In genomic region chr13:23792520-23792919, GRCm38 (mm10) we compare ENCODE assay signal across 9 mouse cellular contexts. TPM values are rescaled to one million over a fixed set of nuclear protein-coding genes. Genes with fewer than 3 reads are reported as not detected.
DNase-seq lines count a peak whose midpoint lies in the region; ATAC-seq lines count a peak whose summit lies in the region.
"Had no signal": no experiment of that assay in that cellular context is flagged by ENCODE, and none has a peak within 500 bp of the region (broad histone marks: within the 10 kb centered on the region; RNA-seq: fewer than 3 reads in every experiment).

No protein-coding gene starts in this region.

- intact Hi-C loops in heart, postnatal 14 days (cut with DNase I): loop anchor here (5.0 kb wide), 2 partner anchors 95 to 505 kb away; no protein-coding TSS in a partner anchor
- intact Hi-C loops in left cerebral cortex, postnatal 10 days (cut with DNase I): no loop called here

- no peak overlapping the region for H3K27ac ChIP-seq in midbrain, embryonic 14.5 days (replicated peaks; ENCODE audit: low read depth, low read length)
- H3K27ac ChIP-seq in midbrain, embryonic 13.5 days: no peak overlapping the region
- no peak overlapping the region for H3K27ac ChIP-seq in neural tube, embryonic 12.5 days
- H3K27ac ChIP-seq: heart, embryonic 13.5 days had no signal

- no peak overlapping the region for H3K4me2 ChIP-seq in midbrain, embryonic 14.5 days (ENCODE audit: low read length)
- no peak overlapping the region for H3K4me2 ChIP-seq in midbrain, embryonic 13.5 days (replicated peaks)
- no peak overlapping the region for H3K4me2 ChIP-seq in neural tube, embryonic 12.5 days (replicated peaks)
- H3K4me2 ChIP-seq: heart, embryonic 13.5 days had no signal

- no peak; the same call in 1 of the 2 replicates for ATAC-seq in midbrain, embryonic 14.5 days (ENCODE audit: low FRiP score, low TSS enrichment)
- no peak for ATAC-seq in midbrain, embryonic 13.5 days
- peak; percentile 58; the same call in 1 of the 2 replicates for ATAC-seq in neural tube, embryonic 12.5 days (ENCODE audit: low FRiP score, low read depth)
- ATAC-seq in inflammation-experienced regulatory T-cells, adult 6 months: no peak

- peak; percentile 91 for DNase-seq in midbrain, embryonic 14.5 days
- peak; percentile 80 for DNase-seq in NIH3T3 (ENCODE audit: low read depth)
- peak; percentile 38 for DNase-seq in cerebellum, adult 9-10 months
- DNase-seq in heart, postnatal 14 days: peak; percentile 29 to 64
- DNase-seq in left cerebral cortex, postnatal 10 days (ENCODE audit: extremely low spot score in 1 of 2, low spot score in 2 of 2): peak; percentile 57 to 58

- no peaks in the 10 kb centered on the region for H3K36me3 ChIP-seq in midbrain, embryonic 14.5 days (ENCODE audit: control insufficient read depth, insufficient read depth, low read length)
- no peaks in the 10 kb centered on the region for H3K36me3 ChIP-seq in midbrain, embryonic 13.5 days
- H3K36me3 ChIP-seq in neural tube, embryonic 12.5 days: no peaks in the 10 kb centered on the region
- H3K36me3 ChIP-seq: heart, embryonic 13.5 days had no signal

- WGBS in midbrain, embryonic 14.5 days: 44% methylated on average over 2 of the region's 2 CpGs
- 46% methylated on average over 2 of the region's 2 CpGs for WGBS in midbrain, embryonic 13.5 days
- WGBS in neural tube, embryonic 12.5 days: 48% methylated on average over 2 of the region's 2 CpGs

- H3K9ac ChIP-seq in midbrain, embryonic 14.5 days (replicated peaks; ENCODE audit: low read length): no peak overlapping the region
- H3K9ac ChIP-seq in midbrain, embryonic 13.5 days (replicated peaks): no peak overlapping the region
- no peak overlapping the region for H3K9ac ChIP-seq in neural tube, embryonic 12.5 days
- H3K9ac ChIP-seq: heart, embryonic 13.5 days had no signal

- H3K4me1 ChIP-seq in midbrain, embryonic 14.5 days (ENCODE audit: control insufficient read depth, insufficient read depth, low read length): no peaks in the 10 kb centered on the region
- no peaks in the 10 kb centered on the region for H3K4me1 ChIP-seq in midbrain, embryonic 13.5 days (replicated peaks)
- H3K4me1 ChIP-seq in neural tube, embryonic 12.5 days: no peaks in the 10 kb centered on the region
- H3K4me1 ChIP-seq: heart, embryonic 13.5 days had no signal

- H3K4me3 ChIP-seq in midbrain, embryonic 14.5 days (replicated peaks; ENCODE audit: low read depth, low read length): no peak overlapping the region
- no peak overlapping the region for H3K4me3 ChIP-seq in midbrain, embryonic 13.5 days (replicated peaks)
- H3K4me3 ChIP-seq in neural tube, embryonic 12.5 days: no peak overlapping the region
- H3K4me3 ChIP-seq: heart, embryonic 13.5 days had no signal

- no peaks in the 10 kb centered on the region for H3K27me3 ChIP-seq in midbrain, embryonic 14.5 days (ENCODE audit: control insufficient read depth, insufficient read depth, low read length)
- no peaks in the 10 kb centered on the region for H3K27me3 ChIP-seq in midbrain, embryonic 13.5 days
- no peaks in the 10 kb centered on the region for H3K27me3 ChIP-seq in neural tube, embryonic 12.5 days (replicated peaks)

- no peaks in the 10 kb centered on the region for H3K9me3 ChIP-seq in midbrain, embryonic 14.5 days (ENCODE audit: control insufficient read depth, low read length)
- no peaks in the 10 kb centered on the region for H3K9me3 ChIP-seq in midbrain, embryonic 13.5 days
- no peaks in the 10 kb centered on the region for H3K9me3 ChIP-seq in neural tube, embryonic 12.5 days
- H3K9me3 ChIP-seq: heart, embryonic 13.5 days had no signal

RNA-seq across cellular contexts. Expression of gene Slc17a2, which starts 14.3 kb away (rescaled TPM):
- not detected in 2 replicates for polyA plus RNA-seq in midbrain, embryonic 14.5 days (2014; fragmentation: Nextera tagmentation; extraction: Ambion mirVana)
- polyA plus RNA-seq in midbrain, embryonic 13.5 days (2015; fragmentation: Nextera tagmentation; extraction: Ambion mirVana): not detected in 2 replicates
- total RNA-seq in heart, postnatal 14 days (2021): not detected
- total RNA-seq in left cerebral cortex, postnatal 10 days (2021): not detected
- not detected in 2 replicates for polyA plus RNA-seq in neural tube, embryonic 12.5 days (2016; fragmentation: Nextera tagmentation; extraction: Ambion mirVana)
- not detected for polyA plus RNA-seq in inflammation-experienced regulatory T-cells, adult 6 months (2017; shearing (Covaris generic))
- polyA plus RNA-seq: heart, embryonic 13.5 days had no signal

RNA-seq across cellular contexts. Expression of gene Trim38, which starts 22.8 kb away (rescaled TPM):
- not detected in 2 replicates for polyA plus RNA-seq in midbrain, embryonic 14.5 days (2014; fragmentation: Nextera tagmentation; extraction: Ambion mirVana)
- 0.15 TPM in 1 of 2 replicates, not detected in the other for polyA plus RNA-seq in midbrain, embryonic 13.5 days (2015; fragmentation: Nextera tagmentation; extraction: Ambion mirVana)
- not detected for total RNA-seq in heart, postnatal 14 days (2021)
- total RNA-seq in left cerebral cortex, postnatal 10 days (2021): under 1 TPM; 0.36 to 0.54 TPM
- not detected in 2 replicates for polyA plus RNA-seq in neural tube, embryonic 12.5 days (2016; fragmentation: Nextera tagmentation; extraction: Ambion mirVana)
- polyA plus RNA-seq in inflammation-experienced regulatory T-cells, adult 6 months (2017; shearing (Covaris generic)): not detected

RNA-seq across cellular contexts. Expression of gene Hist1h1a, which starts 29.1 kb away (rescaled TPM):
- polyA plus RNA-seq in midbrain, embryonic 14.5 days (2014; fragmentation: Nextera tagmentation; extraction: Ambion mirVana): 0.93 TPM in 1 of 2 replicates, not detected in the other
- polyA plus RNA-seq in midbrain, embryonic 13.5 days (2015; fragmentation: Nextera tagmentation; extraction: Ambion mirVana): 1.6 and 2.2 TPM in 2 replicates
- total RNA-seq in heart, postnatal 14 days (2021): 10 to 100 TPM; 28.9 to 69.7 TPM
- 10 to 100 TPM; 32.9 to 36.8 TPM for total RNA-seq in left cerebral cortex, postnatal 10 days (2021)
- 1.5 and 3.0 TPM in 2 replicates for polyA plus RNA-seq in neural tube, embryonic 12.5 days (2016; fragmentation: Nextera tagmentation; extraction: Ambion mirVana)
- 1 to 10 TPM; 2.5 to 6.1 (median 3.4) TPM for polyA plus RNA-seq in inflammation-experienced regulatory T-cells, adult 6 months (2017; shearing (Covaris generic))

RNA-seq across cellular contexts. Expression of gene Hist1h3a, which starts 30.3 kb away (rescaled TPM):
- polyA plus RNA-seq in midbrain, embryonic 14.5 days (2014; fragmentation: Nextera tagmentation; extraction: Ambion mirVana): 2.2 TPM in 2 replicates
- polyA plus RNA-seq in midbrain, embryonic 13.5 days (2015; fragmentation: Nextera tagmentation; extraction: Ambion mirVana): 1.4 and 3.3 TPM in 2 replicates
- total RNA-seq in heart, postnatal 14 days (2021): 100 to 1,000 TPM in 1 of 2 experiments, 10 to 100 TPM in 1; 55.1 to 114 TPM
- total RNA-seq in left cerebral cortex, postnatal 10 days (2021): 10 to 100 TPM; 53.3 to 58.4 TPM
- polyA plus RNA-seq in neural tube, embryonic 12.5 days (2016; fragmentation: Nextera tagmentation; extraction: Ambion mirVana): 3.5 and 3.6 TPM in 2 replicates
- polyA plus RNA-seq in inflammation-experienced regulatory T-cells, adult 6 months (2017; shearing (Covaris generic)): 1 to 10 TPM in 1 of 3 experiments, not detected in 2; 1.6 TPM

RNA-seq across cellular contexts. Expression of gene Hist1h4a, which starts 31.5 kb away (rescaled TPM):
- polyA plus RNA-seq in midbrain, embryonic 14.5 days (2014; fragmentation: Nextera tagmentation; extraction: Ambion mirVana): 0.47 and 1.1 TPM in 2 replicates
- polyA plus RNA-seq in midbrain, embryonic 13.5 days (2015; fragmentation: Nextera tagmentation; extraction: Ambion mirVana): 0.44 and 0.57 TPM in 2 replicates
- total RNA-seq in heart, postnatal 14 days (2021): 10 to 100 TPM; 33.4 to 91.7 TPM
- total RNA-seq in left cerebral cortex, postnatal 10 days (2021): 10 to 100 TPM; 77.4 to 83.3 TPM
- polyA plus RNA-seq in neural tube, embryonic 12.5 days (2016; fragmentation: Nextera tagmentation; extraction: Ambion mirVana): 1.0 TPM in 1 of 2 replicates, not detected in the other
- 1 to 10 TPM in 1 of 3 experiments, not detected in 2; 3.1 TPM for polyA plus RNA-seq in inflammation-experienced regulatory T-cells, adult 6 months (2017; shearing (Covaris generic))
- polyA plus RNA-seq: heart, embryonic 13.5 days had no signal

Comparison
In these comparisons a context has a peak if more than half of its experiments do, and no peak if none do; other contexts are left out.
1. DNase-seq: peak in every context shown above with its lines; median percentile 91 in midbrain, embryonic 14.5 days; 80 in NIH3T3; 58 in left cerebral cortex, postnatal 10 days; 46 in heart, postnatal 14 days; 38 in cerebellum, adult 9-10 months.